Mouse (Mus musculus) embryonic facial prominence, embryonic 12.5 days (tissue): Measurements from ENCODE around the gene 1700029I15Rik. TPM values are rescaled to one million over a fixed set of nuclear protein-coding genes. Genes with fewer than 3 reads are reported as not detected.

ENCODE experiments used
- ATAC-seq: fragments of 200-750 bp; cut with Nextera tagmentation; 2 replicates; pipeline ENCODE4 v1.8.0; 2017; ENCODE audit not compliant: insufficient number of reproducible peaks, insufficient read depth, low FRiP score, low TSS enrichment
- H3K27ac ChIP-seq: fragments of 300-500 bp; sonication (generic); 2 replicates; pipeline ENCODE4 v1.5.1; 2016; ENCODE audit warnings: mild to moderate bottlenecking
- H3K27me3 ChIP-seq: fragments of 300-500 bp; sonication (generic); 2 replicates; pipeline ENCODE4 v1.6.1; 2016; ENCODE audit warnings: mild to moderate bottlenecking, moderate library complexity
- H3K36me3 ChIP-seq: fragments of 300-500 bp; sonication (generic); 2 replicates; pipeline ENCODE4 v1.6.1; 2016; ENCODE audit warnings: mild to moderate bottlenecking
- H3K4me1 ChIP-seq: fragments of 300-500 bp; sonication (generic); 2 replicates; pipeline ENCODE4 v1.6.1; 2016
- H3K4me2 ChIP-seq: fragments of 300-500 bp; sonication (generic); replicated peaks from 2 replicates; pipeline ENCODE4 v1.6.1; 2016; ENCODE audit warnings: mild to moderate bottlenecking, moderate library complexity
- H3K4me3 ChIP-seq: fragments of 300-500 bp; sonication (generic); 2 replicates; pipeline ENCODE4 v1.5.1; 2016; ENCODE audit warnings: mild to moderate bottlenecking
- H3K9ac ChIP-seq: fragments of 300-500 bp; sonication (generic); 2 replicates; pipeline ENCODE4 v1.6.1; 2016; ENCODE audit warnings: mild to moderate bottlenecking, moderate library complexity
- H3K9me3 ChIP-seq: fragments of 300-500 bp; sonication (generic); 2 replicates; pipeline ENCODE4 v1.6.1; 2016; ENCODE audit warnings: mild to moderate bottlenecking, moderate library complexity
- WGBS: fragments of 180-500 bp; shearing (Covaris S2); methylation state at CpG from one replicate; pipeline ENCODE4 v1.1.7; 2016; 5-methylcytosine and 5-hydroxymethylcytosine counted together
- polyA plus RNA-seq: library from polyadenylated mRNA; unstranded; fragments of >200 nt; fragmentation: Nextera tagmentation; extraction: Ambion mirVana; gene quantifications from 2 replicates; pipeline ENCODE4 v1.2.1, GENCODE M21; 2016

Gene 1700029I15Rik
- polyA plus RNA-seq, 1 experiment from 2014 or later: 4.7 TPM

- Histone ChIP-seq H3K27me3 (no peaks in the 10 kb centered on the region), H3K27ac (no peak overlapping the region), H3K9ac (peak overlapping the region; percentile 70), H3K4me3 (0 out of 2 replicates have a peak overlapping the region, but pooled peaks have one; percentile 71), H3K4me2 (peak overlapping the region; percentile 92), H3K36me3 (peaks cover 49% of the 10 kb centered on the region), H3K9me3 (no peaks in the 10 kb centered on the region), H3K4me1 (peaks cover 44% of the 10 kb centered on the region)
- WGBS: 72% methylated on average over 4 of the region's 4 CpGs
- ATAC-seq: no peak
Observed at GRCm38 (mm10) chr2:92387646-92388045, 5.3 kb downstream of the 1700029I15Rik start.

GRCm38 (mm10) chr2:92388081-92388517 is 5.8 kb downstream of the 1700029I15Rik start:
- no peak for ATAC-seq
- peak overlapping the region; percentile 70 for H3K9ac ChIP-seq
- H3K4me2 ChIP-seq: peak overlapping the region; percentile 92
- peak overlapping the region; percentile 71 for H3K4me3 ChIP-seq
- no peak overlapping the region for H3K27ac ChIP-seq
- WGBS: 60% methylated on average over 3 of the region's 3 CpGs
- H3K4me1 ChIP-seq: peaks cover 48% of the 10 kb centered on the region
- H3K36me3 ChIP-seq: peaks cover 44% of the 10 kb centered on the region
- no peaks in the 10 kb centered on the region for H3K27me3 ChIP-seq
- H3K9me3 ChIP-seq: no peaks in the 10 kb centered on the region

DNA sequence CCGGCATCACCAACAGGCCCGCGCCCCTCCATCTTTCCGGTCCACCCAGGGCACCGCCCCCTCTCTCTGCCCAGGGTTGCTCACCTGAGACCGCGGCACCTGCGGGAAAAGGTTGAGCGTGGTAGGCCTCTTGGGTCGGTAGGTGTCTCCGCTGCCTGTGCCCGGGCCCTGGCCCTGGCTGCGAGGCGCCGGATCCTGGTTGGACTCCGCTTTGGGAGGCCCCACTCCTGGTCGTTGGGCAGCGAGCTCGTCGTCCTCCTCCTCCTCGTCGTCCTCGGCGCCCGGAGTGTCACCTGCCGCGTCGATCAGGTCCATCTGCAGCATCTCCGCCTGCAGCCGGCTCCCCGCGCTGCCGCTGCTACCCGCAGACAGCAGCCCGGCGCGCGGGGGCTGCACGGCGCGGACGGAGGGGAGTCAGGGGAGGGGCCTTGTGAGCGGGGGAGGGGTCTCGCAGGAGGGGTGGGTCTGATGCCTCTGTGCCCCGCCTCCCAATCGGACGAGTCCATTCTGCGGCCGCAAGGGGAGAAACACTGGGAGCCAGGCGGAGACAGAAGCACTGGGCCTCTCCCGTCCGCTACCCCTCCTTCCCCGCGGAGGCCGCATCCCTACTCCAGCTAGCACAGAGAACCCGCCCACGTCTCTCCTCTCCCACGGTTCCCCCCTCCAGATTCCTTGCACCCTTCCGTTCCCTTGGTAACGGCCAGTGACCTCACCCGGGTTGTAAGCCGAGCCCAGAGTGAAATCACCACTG is 6.7 kb downstream of the 1700029I15Rik start:
- H3K4me2 ChIP-seq: peak overlapping the region; percentile 92
- H3K4me3 ChIP-seq: peak overlapping the region; percentile 71
- H3K27me3 ChIP-seq: no peaks in the 10 kb centered on the region
- peaks cover 53% of the 10 kb centered on the region for H3K4me1 ChIP-seq
- H3K9ac ChIP-seq: peak overlapping the region; percentile 70
- peak; percentile 93 for ATAC-seq
- H3K36me3 ChIP-seq: peaks cover 36% of the 10 kb centered on the region
- H3K9me3 ChIP-seq: no peaks in the 10 kb centered on the region
- under 1% methylated on average over 62 of the region's 62 CpGs for WGBS
- peak overlapping the region; percentile 74 for H3K27ac ChIP-seq

DNA sequence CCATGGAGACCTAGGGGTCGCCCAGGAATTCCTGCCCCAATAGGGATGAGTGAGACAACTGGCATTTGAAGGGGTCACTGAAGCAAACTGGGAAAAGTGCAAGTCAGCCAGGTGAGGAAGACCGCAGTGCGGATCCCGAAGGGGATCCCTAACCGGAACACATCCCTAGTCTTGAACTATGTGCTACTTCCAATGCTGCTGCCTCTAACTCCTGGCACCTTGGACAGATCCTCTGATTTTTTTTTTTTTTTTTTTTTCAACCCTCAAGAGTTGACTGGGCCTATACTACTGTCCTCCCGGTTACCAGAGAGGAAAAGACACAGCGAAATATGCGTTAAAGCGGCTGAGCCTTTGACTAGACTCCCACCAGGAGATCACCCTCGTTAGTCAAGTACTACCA is 7.3 kb downstream of the 1700029I15Rik start:
- ATAC-seq: no peak
- peak overlapping the region; percentile 70; the same call in 1 of the 2 replicates for H3K9ac ChIP-seq

DNA sequence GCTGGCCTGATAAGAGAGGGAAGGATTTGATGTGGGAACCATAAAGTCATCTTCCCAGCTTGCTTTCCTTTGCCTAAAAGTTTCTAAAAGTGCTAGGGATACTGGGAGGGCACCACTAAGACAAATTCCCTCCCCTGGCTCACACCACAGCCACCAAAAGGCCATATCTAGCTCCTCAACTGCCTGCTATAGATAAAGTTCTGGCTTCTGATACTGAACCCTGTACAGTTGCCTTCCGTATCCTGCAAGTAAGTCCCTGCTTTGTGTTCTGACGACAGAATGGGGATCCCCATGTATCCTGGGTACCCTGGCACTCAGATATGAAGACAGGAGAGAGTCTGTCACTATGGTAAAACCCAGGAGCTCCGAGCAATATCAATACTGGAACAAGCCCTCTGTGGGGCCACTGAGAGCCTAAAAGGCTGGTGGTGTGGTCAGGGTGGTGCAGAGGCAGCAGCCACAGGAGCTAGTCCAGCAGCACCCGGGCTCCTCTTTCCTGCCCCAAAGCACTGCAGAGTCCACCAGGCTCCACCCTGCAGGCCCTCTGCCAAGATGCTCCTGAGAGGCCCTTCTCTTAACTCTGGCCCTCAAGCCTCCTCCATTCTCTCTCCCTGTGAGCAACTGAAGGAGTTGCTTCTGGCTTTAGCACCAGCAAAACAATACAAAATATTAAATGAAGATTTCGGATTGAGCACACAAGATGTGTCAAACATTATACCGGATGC is 8.0 kb downstream of the 1700029I15Rik start:
- no peak for ATAC-seq
- Histone ChIP-seq H3K9me3 (no peaks in the 10 kb centered on the region), H3K4me1 (peaks cover 53% of the 10 kb centered on the region), H3K27ac (peak overlapping the region; percentile 74), H3K9ac (no peak overlapping the region), H3K4me2 (no peak overlapping the region), H3K27me3 (no peaks in the 10 kb centered on the region), H3K36me3 (peaks cover 23% of the 10 kb centered on the region), H3K4me3 (no peak overlapping the region)
- 73% methylated on average over 6 of the region's 6 CpGs for WGBS

More for the DNA sequence above, 7.3 kb downstream of the 1700029I15Rik start:
- Histone ChIP-seq H3K9me3 (no peaks in the 10 kb centered on the region), H3K4me3 (peak overlapping the region; percentile 71), H3K4me2 (peak overlapping the region; percentile 92), H3K27ac (peak overlapping the region; percentile 74), H3K27me3 (no peaks in the 10 kb centered on the region), H3K36me3 (peaks cover 30% of the 10 kb centered on the region), H3K4me1 (peaks cover 53% of the 10 kb centered on the region)
- WGBS: 5% methylated on average over 10 of the region's 10 CpGs

- Histone ChIP-seq H3K9ac (no peak overlapping the region), H3K4me3 (no peak overlapping the region)
Observed at GRCm38 (mm10) chr2:92391116-92391515, 8.8 kb downstream of the 1700029I15Rik start.

GRCm38 (mm10) chr2:92391703-92392317 is 9.5 kb downstream of the 1700029I15Rik start:
- H3K36me3 ChIP-seq: peaks cover 9% of the 10 kb centered on the region
- peaks cover 53% of the 10 kb centered on the region for H3K4me1 ChIP-seq
- peak overlapping the region; percentile 91 for H3K27ac ChIP-seq
- no peaks in the 10 kb centered on the region for H3K27me3 ChIP-seq
- H3K9ac ChIP-seq: peak overlapping the region; percentile 51
- WGBS: 23% methylated on average over 11 of the region's 11 CpGs
- peak overlapping the region; percentile 33 for H3K4me3 ChIP-seq
- ATAC-seq: peak; percentile 3; the same call in 1 of the 2 replicates
- H3K4me2 ChIP-seq: peak overlapping the region; percentile 65
- H3K9me3 ChIP-seq: no peaks in the 10 kb centered on the region

More at GRCm38 (mm10) chr2:92391116-92391515, 8.8 kb downstream of the 1700029I15Rik start:
- Histone ChIP-seq H3K36me3 (peaks cover 16% of the 10 kb centered on the region), H3K9me3 (no peaks in the 10 kb centered on the region), H3K27me3 (no peaks in the 10 kb centered on the region), H3K27ac (no peak overlapping the region), H3K4me1 (peaks cover 53% of the 10 kb centered on the region), H3K4me2 (peak overlapping the region; percentile 65)
- no peak for ATAC-seq
- 85% methylated on average over 8 of the region's 8 CpGs for WGBS

GRCm38 (mm10) chr2:92392318-92393264 is 10.3 kb downstream of the 1700029I15Rik start:
- WGBS: 3% methylated on average over 26 of the region's 26 CpGs
- ATAC-seq: peak; percentile 4
- Histone ChIP-seq H3K9me3 (no peaks in the 10 kb centered on the region), H3K4me1 (peaks cover 50% of the 10 kb centered on the region), H3K4me3 (peak overlapping the region; percentile 33), H3K9ac (peak overlapping the region; percentile 51), H3K27ac (peak overlapping the region; percentile 91), H3K4me2 (peak overlapping the region; percentile 65), H3K36me3 (0 out of 2 replicates have a peak, but pooled peaks cover under 1% of the 10 kb centered on the region), H3K27me3 (no peaks in the 10 kb centered on the region)

GRCm38 (mm10) chr2:92395535-92395934 is 13.2 kb downstream of the 1700029I15Rik start:
- peaks cover 5% of the 10 kb centered on the region; the same call in 1 of the 2 replicates for H3K27me3 ChIP-seq
- WGBS: 88% methylated on average over 3 of the region's 3 CpGs
- H3K9me3 ChIP-seq: no peaks in the 10 kb centered on the region
- H3K4me1 ChIP-seq: peaks cover 30% of the 10 kb centered on the region
- ATAC-seq: no peak
- H3K36me3 ChIP-seq: no peaks in the 10 kb centered on the region
- H3K27ac ChIP-seq: no peak overlapping the region
- H3K4me2 ChIP-seq: no peak overlapping the region
- H3K4me3 ChIP-seq: no peak overlapping the region
- no peak overlapping the region for H3K9ac ChIP-seq

DNA sequence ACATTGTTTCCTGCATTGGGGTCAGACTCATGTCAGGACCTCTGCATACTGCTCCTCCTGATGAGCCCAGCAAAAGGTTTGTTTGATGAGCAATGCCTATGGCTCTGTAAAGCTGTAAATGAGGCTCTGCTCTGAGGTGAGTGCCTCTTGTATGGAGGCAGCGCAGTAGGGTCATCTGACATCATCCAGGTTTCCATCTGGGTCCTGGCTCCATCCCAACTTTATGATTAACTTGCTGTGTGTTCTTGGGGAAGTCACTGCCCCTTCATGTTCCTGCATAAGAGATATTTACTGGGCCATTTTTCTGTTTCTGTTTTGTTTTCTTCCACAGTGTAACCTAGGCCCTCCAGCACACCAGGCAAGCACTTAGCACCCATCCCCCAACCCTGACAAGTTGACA is 15.1 kb downstream of the 1700029I15Rik start:
- H3K27ac ChIP-seq: no peak overlapping the region
- ATAC-seq: no peak
- H3K9me3 ChIP-seq: no peaks in the 10 kb centered on the region
- H3K4me2 ChIP-seq: no peak overlapping the region
- peaks cover 9% of the 10 kb centered on the region; the same call in 1 of the 2 replicates for H3K27me3 ChIP-seq
- H3K9ac ChIP-seq: no peak overlapping the region
- WGBS: 89% methylated on average over 1 of the region's 1 CpGs
- no peaks in the 10 kb centered on the region for H3K36me3 ChIP-seq
- no peak overlapping the region for H3K4me3 ChIP-seq
- peaks cover 17% of the 10 kb centered on the region for H3K4me1 ChIP-seq
